Mouse (Mus musculus) ES-E14 (cell line): ENCODE results near the gene Isl1.

Experiments used
- HCFC1 ChIP-seq: IDR thresholded peaks from 2 replicates; pipeline ENCODE4 v1.6.1; 2012; ENCODE audit warnings: low read length, inconsistent platforms, borderline replicate concordance; ENCODE audit not compliant: insufficient read depth
- ZC3H11A ChIP-seq: IDR thresholded peaks from 2 replicates; pipeline ENCODE4 v1.6.1; 2012; ENCODE audit warnings: low read depth, mild to moderate bottlenecking, inconsistent platforms, low read length, borderline replicate concordance

DNA sequence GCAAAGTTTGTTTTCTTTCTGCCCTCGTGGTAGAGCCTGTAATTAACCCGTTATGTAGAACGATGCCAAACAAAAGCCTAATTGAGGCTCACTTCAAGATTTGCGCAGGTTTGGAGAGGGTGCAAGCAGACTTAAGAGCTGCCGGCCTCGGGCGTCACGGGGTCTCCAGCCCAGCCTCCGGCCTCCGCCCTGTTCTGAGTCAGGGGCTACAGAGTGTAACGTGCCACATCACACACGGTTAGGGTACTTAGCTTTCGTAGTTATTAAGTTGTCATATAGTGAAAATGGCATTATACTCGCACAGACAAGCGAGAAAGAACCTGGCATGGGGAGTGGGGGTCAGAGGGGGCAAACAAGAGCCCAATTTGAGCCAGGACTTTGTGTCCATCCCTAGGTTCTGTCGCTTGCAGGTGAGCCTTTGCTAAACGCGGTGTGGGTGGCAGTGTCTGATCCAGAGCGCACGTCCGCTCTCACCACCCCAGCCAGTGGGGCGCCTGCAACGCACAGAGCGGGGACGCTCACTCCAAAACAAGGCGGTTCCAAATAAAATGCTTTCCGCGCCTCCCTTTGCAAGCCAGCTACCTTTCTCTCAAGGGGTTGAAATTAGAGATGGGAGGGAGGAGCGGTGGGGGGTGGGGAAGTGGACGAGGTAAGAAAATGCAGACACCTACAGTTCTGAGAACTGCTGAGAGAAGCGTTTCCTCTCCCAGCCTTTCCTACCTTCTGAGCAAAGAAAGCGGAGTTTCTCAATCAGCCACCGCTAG is 12.3 kb downstream of the Isl1 start:
- no peak for TF ChIP-seq HCFC1
- no peak for TF ChIP-seq ZC3H11A
